Mouse (Mus musculus) cortical plate, adult 2 months (tissue): ENCODE measurements around the gene D11Wsu47e. TPM values are rescaled to one million over a fixed set of nuclear protein-coding genes. Genes with fewer than 3 reads are reported as not detected.

ENCODE experiments used
- H3K27ac ChIP-seq: fragments of 200-500 bp; 2 replicates; pipeline ENCODE4 v1.5.1; 2012; ENCODE audit warnings: low read length, control low read depth, inconsistent platforms; ENCODE audit not compliant: insufficient read depth
- H3K4me1 ChIP-seq: fragments of 200-500 bp; 2 replicates; pipeline ENCODE4 v1.6.1; 2011; ENCODE audit warnings: low read length; ENCODE audit not compliant: control insufficient read depth, insufficient read depth
- H3K4me3 ChIP-seq: fragments of 200-500 bp; 2 replicates; pipeline ENCODE4 v1.5.1; 2011; ENCODE audit warnings: mild to moderate bottlenecking, low read length, control low read depth; ENCODE audit not compliant: insufficient read depth
- CTCF ChIP-seq: fragments of 200-500 bp; IDR thresholded peaks from 2 replicates; pipeline ENCODE4 v1.5.1; 2011; ENCODE audit warnings: mild to moderate bottlenecking, control low read depth, low read length; ENCODE audit not compliant: insufficient read depth; ENCODE audit errors: extremely low read depth
- POLR2A ChIP-seq: fragments of 200-500 bp; IDR thresholded peaks from 2 replicates; pipeline ENCODE4 v1.6.1; 2011; ENCODE audit warnings: mild to moderate bottlenecking, low read length, control low read depth; ENCODE audit not compliant: insufficient read depth; ENCODE audit errors: extremely low read depth
- polyA plus RNA-seq: library from polyadenylated mRNA; depleted of rRNA; stranded (reverse); fragments of >200 nt; gene quantifications from 2 replicates; pipeline ENCODE4 v1.2.3, GENCODE M21; 2012

D11Wsu47e gene
- polyA plus RNA-seq, 1 experiment: 14.2 TPM

DNA sequence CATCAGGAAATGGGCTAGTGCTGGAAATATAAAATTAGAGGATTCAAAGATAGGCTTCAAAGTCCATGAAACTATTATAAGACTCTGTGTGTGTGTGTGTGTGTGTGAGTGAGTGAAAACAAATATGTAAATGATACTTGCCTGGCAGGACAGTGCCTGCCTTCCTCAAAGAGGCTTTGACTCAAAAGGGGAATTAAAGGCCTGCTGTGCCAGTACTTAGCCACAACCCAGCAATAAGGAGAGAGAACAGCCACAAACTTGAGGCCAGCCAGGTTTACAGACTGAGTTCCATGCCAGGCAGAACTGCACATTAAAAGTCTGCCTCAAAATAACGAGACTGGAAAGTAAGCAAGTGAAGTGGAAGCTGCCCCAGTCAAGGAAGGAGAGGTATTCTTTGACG is 7.4 kb upstream of the D11Wsu47e start:
- Histone ChIP-seq H3K27ac (no peak overlapping the region), H3K4me3 (no peak overlapping the region), H3K4me1 (peaks cover 5% of the 10 kb centered on the region)
- TF ChIP-seq POLR2A: no peak
- TF ChIP-seq CTCF: no peak

DNA sequence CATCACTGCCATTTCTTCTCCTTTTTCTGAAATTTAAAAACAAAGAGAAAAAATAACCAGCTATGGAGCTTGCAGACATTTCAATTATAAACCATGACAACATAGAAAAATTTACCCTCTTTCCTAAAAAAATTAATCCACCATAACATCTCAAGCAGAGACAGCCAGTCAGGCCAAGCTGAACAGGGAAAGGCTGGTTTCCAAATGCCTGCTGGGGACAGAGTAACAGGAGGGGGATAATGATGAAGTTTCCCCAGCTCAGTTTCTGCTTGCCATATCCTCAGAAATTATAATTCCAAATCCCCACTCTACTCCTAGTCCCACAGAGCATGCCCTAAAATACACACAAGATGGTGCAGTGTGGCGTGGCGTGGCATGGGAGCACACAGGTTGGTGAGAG is 6.8 kb upstream of the D11Wsu47e start:
- Histone ChIP-seq H3K27ac (no peak overlapping the region), H3K4me1 (peaks cover 5% of the 10 kb centered on the region)
- TF ChIP-seq POLR2A (no peak), CTCF (no peak)

GRCm38 (mm10) chr11:113678373-113678772 is 5.8 kb upstream of the D11Wsu47e start:
- no peak overlapping the region for H3K27ac ChIP-seq

More for the DNA sequence above, 6.8 kb upstream of the D11Wsu47e start:
- H3K4me3 ChIP-seq: no peak overlapping the region

DNA sequence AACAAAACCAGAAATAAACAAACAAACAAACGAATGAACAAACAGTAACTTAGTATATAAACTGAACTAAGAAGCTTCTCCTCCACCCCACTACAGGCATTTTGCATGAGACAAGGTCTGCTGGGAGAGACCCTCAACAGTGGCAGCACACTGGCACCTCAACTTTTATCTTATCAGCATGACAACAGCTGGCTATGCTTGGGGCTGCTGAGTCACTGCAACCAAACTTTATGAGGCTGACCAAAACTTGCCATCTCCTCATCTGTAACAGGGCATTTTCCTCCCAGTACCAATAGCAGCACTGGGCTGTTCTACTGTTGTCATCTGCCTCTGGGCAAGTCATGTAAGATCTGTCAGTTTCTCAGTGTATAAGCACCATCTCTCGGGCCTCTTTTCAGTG is 3.3 kb upstream of the D11Wsu47e start:
- Histone ChIP-seq H3K4me1 (peaks cover 5% of the 10 kb centered on the region), H3K4me3 (no peak overlapping the region), H3K27ac (no peak overlapping the region)
- TF ChIP-seq CTCF (no peak), POLR2A (no peak)

More at GRCm38 (mm10) chr11:113678373-113678772, 5.8 kb upstream of the D11Wsu47e start:
- no peak overlapping the region for H3K4me3 ChIP-seq
- TF ChIP-seq POLR2A: no peak
- no peak for TF ChIP-seq CTCF
- peaks cover 5% of the 10 kb centered on the region for H3K4me1 ChIP-seq

DNA sequence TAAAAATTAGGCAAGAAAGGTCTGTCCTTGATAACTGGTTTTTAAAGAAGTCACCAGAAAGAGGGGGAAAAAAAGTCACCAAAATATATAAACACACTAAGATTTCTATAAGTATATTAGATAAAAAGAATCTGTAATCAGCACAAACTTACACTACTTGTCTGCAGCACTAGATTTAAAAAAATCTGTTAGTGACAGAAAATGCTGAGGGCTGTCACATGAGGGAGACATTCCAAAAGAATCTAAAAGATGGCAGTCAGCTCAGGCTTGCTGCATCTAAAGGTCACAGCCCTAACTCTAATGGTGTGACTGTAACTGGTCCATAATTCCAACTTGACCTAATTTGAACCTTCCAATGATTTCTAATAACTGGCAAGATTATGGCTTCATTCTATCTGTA is 2.2 kb upstream of the D11Wsu47e start:
- no peak overlapping the region for H3K27ac ChIP-seq
- H3K4me3 ChIP-seq: no peak overlapping the region; the same call in 1 of the 2 replicates
- peaks cover 5% of the 10 kb centered on the region for H3K4me1 ChIP-seq
- no peak for TF ChIP-seq POLR2A
- TF ChIP-seq CTCF: no peak

DNA sequence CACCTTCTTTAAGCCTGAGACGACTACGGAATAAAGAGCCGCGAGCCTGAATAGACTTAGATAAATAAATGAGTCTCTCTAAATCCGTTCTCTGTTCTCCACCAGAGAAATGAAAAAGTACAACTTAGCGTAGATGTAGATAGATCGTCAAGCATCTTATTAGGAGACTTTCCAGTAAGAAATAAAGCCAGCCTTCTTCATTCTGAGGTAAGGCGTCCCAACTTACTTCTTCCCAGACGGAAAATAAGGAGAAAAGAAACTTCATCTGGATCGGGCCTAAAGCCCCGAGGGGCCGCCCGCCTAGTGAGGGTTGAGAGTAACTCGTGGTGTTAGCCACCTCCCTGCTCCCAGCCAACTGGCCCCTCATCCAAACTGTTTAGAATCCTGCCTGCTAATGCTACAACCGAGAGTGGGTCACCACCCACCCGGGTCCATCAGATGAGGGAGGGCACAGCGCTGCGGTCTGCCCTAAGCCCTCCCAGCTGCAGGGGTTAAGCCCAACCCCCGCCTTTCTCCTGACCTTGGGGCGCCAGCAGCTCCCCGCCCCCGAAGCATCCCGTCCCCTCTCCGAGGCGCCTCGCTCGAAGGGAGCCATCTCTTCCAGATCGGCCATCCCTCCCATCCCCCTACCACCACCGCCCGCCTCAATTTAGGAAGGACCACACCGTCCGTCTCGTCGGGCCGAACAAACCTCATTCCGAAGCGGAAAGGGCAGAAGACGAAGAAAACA is 1.1 kb upstream of the D11Wsu47e start:
- Histone ChIP-seq H3K4me1 (peaks cover 5% of the 10 kb centered on the region), H3K4me3 (peak overlapping the region; percentile 73), H3K27ac (peak overlapping the region; percentile 92; the same call in 1 of the 2 replicates)
- TF ChIP-seq POLR2A: no peak
- no peak for TF ChIP-seq CTCF

GRCm38 (mm10) chr11:113683627-113683956 is 620 bp upstream of the D11Wsu47e start:
- peak overlapping the region; percentile 92 for H3K27ac ChIP-seq
- peak overlapping the region; percentile 73 for H3K4me3 ChIP-seq
- H3K4me1 ChIP-seq: peaks cover 2% of the 10 kb centered on the region; the same call in 1 of the 2 replicates
- TF ChIP-seq CTCF (no peak), POLR2A (no peak)

DNA sequence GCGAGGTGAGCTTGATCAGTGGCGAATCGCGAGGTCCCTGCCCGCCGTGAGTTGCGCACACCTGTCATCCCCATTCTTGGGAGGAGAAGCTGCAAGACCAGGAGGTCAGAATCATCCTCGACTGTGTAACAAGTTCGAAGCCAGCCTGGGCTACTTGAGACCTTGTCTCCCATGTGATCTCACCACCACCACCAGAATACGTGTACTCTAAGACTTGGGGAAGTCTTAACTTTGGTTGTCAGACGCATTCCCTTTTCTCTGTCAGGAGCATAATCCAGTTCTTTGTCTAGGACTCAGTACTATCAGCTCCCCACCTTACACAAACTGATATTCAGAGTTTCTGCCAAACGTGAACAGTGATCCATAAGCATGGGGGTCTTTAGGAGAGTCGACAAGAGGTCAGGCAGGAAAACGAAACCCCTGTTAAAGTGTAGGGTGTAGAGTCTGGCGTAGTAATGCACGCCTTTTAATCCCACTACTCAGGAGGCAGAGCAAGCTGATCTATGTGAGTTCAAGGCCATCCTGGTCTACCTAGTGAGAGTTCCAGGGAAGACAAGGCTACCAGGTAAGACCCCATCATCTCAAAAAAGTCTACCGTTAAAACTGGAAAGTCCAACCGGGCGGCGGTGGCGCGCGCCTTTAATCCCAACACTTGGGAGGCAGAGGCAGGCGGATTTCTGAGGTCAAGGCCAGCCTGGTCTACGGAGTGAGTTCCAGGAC is 655 bp downstream of the D11Wsu47e start:
- peaks cover 2% of the 10 kb centered on the region; the same call in 1 of the 2 replicates for H3K4me1 ChIP-seq
- peak overlapping the region; percentile 87; the same call in 1 of the 2 replicates for H3K27ac ChIP-seq
- peak overlapping the region; percentile 73 for H3K4me3 ChIP-seq
- TF ChIP-seq CTCF: no peak
- TF ChIP-seq POLR2A: no peak

- H3K27ac ChIP-seq: no peak overlapping the region
- H3K4me3 ChIP-seq: no peak overlapping the region
- TF ChIP-seq CTCF (no peak), POLR2A (no peak)
- peaks cover 9% of the 10 kb centered on the region for H3K4me1 ChIP-seq
Observed at GRCm38 (mm10) chr11:113687031-113687430, 2.8 kb downstream of the D11Wsu47e start.
